Mouse (Mus musculus) forebrain, embryonic 11.5 days (tissue): ENCODE data around the gene Slc39a1. TPM values are rescaled to one million over a fixed set of nuclear protein-coding genes. Genes with fewer than 3 reads are reported as not detected.
"Not testable (repeated sequence)": the region's sequence is repeated elsewhere in the genome, so short reads cannot be mapped to it uniquely, and the experiment has no call there.

Experiments
- ATAC-seq: fragments of 200-750 bp; cut with Nextera tagmentation; replicated peaks from 2 replicates; pipeline ENCODE4 v1.8.0; 2017; ENCODE audit warnings: moderate TSS enrichment; ENCODE audit not compliant: low FRiP score
- DNase-seq: peaks from one replicate; pipeline ENCODE4 v3.0.0-alpha.2; 2017; ENCODE audit warnings: low spot score
- H3K27ac ChIP-seq: fragments of 300-500 bp; sonication (generic); 2 replicates; pipeline ENCODE4 v1.5.1; 2014; ENCODE audit warnings: low read depth, low read length
- H3K27me3 ChIP-seq: fragments of 300-500 bp; sonication (generic); 2 replicates; pipeline ENCODE4 v1.6.1; 2014; ENCODE audit warnings: mild to moderate bottlenecking, low read length, mixed read lengths; ENCODE audit not compliant: control insufficient read depth, insufficient read depth
- H3K36me3 ChIP-seq: fragments of 300-500 bp; sonication (generic); 2 replicates; pipeline ENCODE4 v1.6.1; 2014; ENCODE audit warnings: mild to moderate bottlenecking, low read length, moderate library complexity, mixed read lengths; ENCODE audit not compliant: control insufficient read depth, insufficient read depth
- H3K4me1 ChIP-seq: fragments of 300-500 bp; sonication (generic); replicated peaks from 2 replicates; pipeline ENCODE4 v1.6.1; 2014; ENCODE audit warnings: low read length, mixed read lengths; ENCODE audit not compliant: control insufficient read depth, insufficient read depth
- H3K4me2 ChIP-seq: fragments of 300-500 bp; sonication (generic); 2 replicates; pipeline ENCODE4 v1.6.1; 2014; ENCODE audit warnings: low read depth, mild to moderate bottlenecking, low read length, moderate library complexity, mixed read lengths; ENCODE audit not compliant: severe bottlenecking
- H3K4me3 ChIP-seq: fragments of 300-500 bp; sonication (generic); 2 replicates; pipeline ENCODE4 v1.5.1; 2014; ENCODE audit warnings: low read depth, low read length
- H3K9ac ChIP-seq: fragments of 300-500 bp; sonication (generic); 2 replicates; pipeline ENCODE4 v1.6.1; 2014; ENCODE audit warnings: low read length
- H3K9me3 ChIP-seq: fragments of 300-500 bp; sonication (generic); 2 replicates; pipeline ENCODE4 v1.6.1; 2016; ENCODE audit warnings: low read length, mixed read lengths; ENCODE audit not compliant: control insufficient read depth
- WGBS: fragments of 180-500 bp; shearing (Covaris S2); extraction: QIAGEN DNeasy Blood & Tissue Kit; methylation state at CpG from one replicate; pipeline ENCODE4 v1.1.7; 2014; 5-methylcytosine and 5-hydroxymethylcytosine counted together
- polyA plus RNA-seq: library from polyadenylated mRNA; unstranded; fragments of >200 nt; fragmentation: Nextera tagmentation; extraction: Ambion mirVana; gene quantifications from 2 replicates; pipeline ENCODE4 v1.2.1, GENCODE M21; 2014

Gene Slc39a1
- polyA plus RNA-seq, 1 experiment from 2014 or later, result 57.5 TPM

DNA sequence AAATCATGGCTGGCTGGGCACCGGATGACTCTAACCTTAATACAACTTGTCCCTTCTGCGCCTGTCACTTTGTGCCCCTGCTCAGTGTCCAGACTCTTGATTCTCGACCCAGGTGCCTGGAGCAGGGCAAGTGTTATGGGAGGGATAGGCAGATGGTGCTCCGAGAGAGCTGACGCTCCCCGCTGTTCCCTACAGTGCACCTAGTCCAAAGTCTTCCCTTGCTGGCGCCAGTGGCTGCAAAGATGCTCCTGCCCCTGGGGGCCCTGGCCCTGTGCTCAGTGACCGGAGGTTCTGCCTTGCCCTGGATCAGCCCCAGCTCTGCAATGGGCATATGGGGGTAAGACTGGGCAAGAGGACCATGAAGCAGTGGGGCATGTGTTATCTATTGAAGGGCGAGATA lies 29.8 kb downstream of the Slc39a1 start:
- no peaks in the 10 kb centered on the region for H3K27me3 ChIP-seq
- no peak overlapping the region for H3K4me2 ChIP-seq
- H3K4me3 ChIP-seq, result no peak overlapping the region
- 92% methylated on average over 9 of the region's 9 CpGs for WGBS
- DNase-seq (no peak), ATAC-seq (no peak)
- H3K27ac ChIP-seq, result no peak overlapping the region
- H3K36me3 ChIP-seq, result no peaks in the 10 kb centered on the region; the same call in 1 of the 2 replicates
- H3K4me1 ChIP-seq, result no peaks in the 10 kb centered on the region
- no peaks in the 10 kb centered on the region for H3K9me3 ChIP-seq
- no peak overlapping the region for H3K9ac ChIP-seq

DNA sequence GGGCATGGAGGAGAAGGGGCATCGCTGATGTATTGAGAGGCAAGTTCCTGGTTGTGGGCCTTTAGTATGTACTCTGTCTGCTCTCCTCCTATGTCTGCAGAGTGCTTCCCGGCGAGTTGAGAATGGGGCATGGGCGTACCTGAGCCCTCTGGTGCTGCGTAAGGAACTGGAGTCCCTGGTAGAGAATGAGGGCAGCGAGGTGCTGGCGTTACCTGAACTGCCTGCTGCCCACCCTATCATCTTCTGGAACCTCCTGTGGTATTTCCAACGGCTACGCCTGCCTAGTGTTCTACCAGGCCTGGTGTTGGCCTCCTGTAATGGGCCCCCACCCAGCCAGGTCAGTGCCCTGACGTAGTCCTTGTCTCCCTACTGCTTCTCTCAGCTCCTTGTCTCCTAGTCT lies 30.2 kb downstream of the Slc39a1 start:
- 95% methylated on average over 10 of the region's 10 CpGs for WGBS
- no peaks in the 10 kb centered on the region; the same call in 1 of the 2 replicates for H3K36me3 ChIP-seq
- no peaks in the 10 kb centered on the region for H3K4me1 ChIP-seq
- no peaks in the 10 kb centered on the region for H3K27me3 ChIP-seq
- H3K4me3 ChIP-seq, result no peak overlapping the region
- no peak overlapping the region for H3K27ac ChIP-seq
- H3K9ac ChIP-seq, result no peak overlapping the region
- no peak for ATAC-seq
- no peak for DNase-seq
- H3K9me3 ChIP-seq, result no peaks in the 10 kb centered on the region
- no peak overlapping the region for H3K4me2 ChIP-seq

DNA sequence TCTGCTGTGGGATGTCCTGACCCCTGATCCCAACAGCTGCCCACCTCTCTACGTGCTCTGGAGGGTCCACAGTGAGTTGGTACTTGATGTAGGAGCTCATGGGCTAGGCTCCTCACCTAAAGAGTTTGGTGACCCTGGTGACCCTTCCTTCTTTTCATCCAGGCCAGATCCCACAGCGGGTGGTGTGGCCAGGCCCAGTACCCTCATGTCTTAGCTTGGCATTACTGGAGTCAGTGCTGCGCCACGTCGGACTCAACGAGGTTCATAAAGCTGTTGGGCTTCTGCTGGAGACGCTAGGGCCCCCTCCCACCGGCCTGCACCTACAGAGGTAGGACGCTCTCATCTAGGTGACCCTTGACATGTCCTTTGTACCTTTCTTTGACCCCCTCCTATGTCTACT lies 31.2 kb downstream of the Slc39a1 start:
- Histone ChIP-seq H3K27me3 (no peaks in the 10 kb centered on the region), H3K4me2 (no peak overlapping the region), H3K4me1 (no peaks in the 10 kb centered on the region), H3K27ac (no peak overlapping the region), H3K36me3 (no peaks in the 10 kb centered on the region; the same call in 1 of the 2 replicates), H3K9ac (no peak overlapping the region), H3K4me3 (no peak overlapping the region), H3K9me3 (no peaks in the 10 kb centered on the region)
- WGBS, result 94% methylated on average over 9 of the region's 9 CpGs
- no peak for ATAC-seq
- DNase-seq, result no peak

DNA sequence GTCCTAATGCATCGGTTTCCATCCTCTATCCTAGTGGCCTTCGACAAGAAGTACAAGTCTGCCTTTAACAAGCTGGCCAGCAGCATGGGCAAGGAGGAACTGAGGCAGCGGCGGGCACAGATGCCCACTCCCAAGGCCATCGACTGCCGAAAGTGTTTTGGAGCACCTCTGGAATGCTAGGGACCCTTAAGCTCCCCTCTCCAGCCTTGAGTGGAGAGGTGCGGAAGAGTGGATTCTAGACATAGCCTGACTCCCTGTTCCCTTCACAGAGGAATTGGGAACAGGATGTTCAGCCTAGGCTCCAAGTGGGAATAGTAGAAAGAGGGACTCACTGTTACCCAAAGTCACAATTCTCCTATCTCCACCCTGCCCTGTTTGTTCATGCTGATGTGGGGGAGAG lies 31.8 kb downstream of the Slc39a1 start:
- WGBS, result 95% methylated on average over 7 of the region's 7 CpGs
- Histone ChIP-seq H3K9ac (no peak overlapping the region), H3K4me3 (no peak overlapping the region), H3K4me1 (no peaks in the 10 kb centered on the region), H3K27me3 (no peaks in the 10 kb centered on the region), H3K4me2 (no peak overlapping the region), H3K9me3 (no peaks in the 10 kb centered on the region), H3K36me3 (no peaks in the 10 kb centered on the region; the same call in 1 of the 2 replicates), H3K27ac (no peak overlapping the region)
- ATAC-seq (no peak), DNase-seq (no peak)

DNA sequence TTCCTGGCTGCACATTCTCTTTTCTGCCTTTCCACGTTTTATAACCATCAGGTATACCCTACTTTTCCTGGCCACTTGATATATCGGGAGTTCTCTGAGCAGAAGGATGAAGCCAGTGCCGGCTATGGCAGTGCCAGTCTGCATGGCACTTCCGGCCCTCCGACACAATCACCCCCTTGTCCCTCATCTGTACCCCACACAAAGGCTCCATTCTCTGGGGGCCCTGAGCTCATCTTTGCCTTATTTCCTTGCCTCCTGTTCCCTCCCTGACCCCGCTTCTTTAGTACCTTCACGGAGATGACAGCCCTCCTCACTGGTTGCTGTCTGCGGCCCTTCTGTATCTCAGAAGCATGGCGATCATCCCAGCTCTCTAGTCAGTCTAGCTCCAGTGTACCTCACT lies 32.7 kb downstream of the Slc39a1 start:
- no peaks in the 10 kb centered on the region for H3K4me1 ChIP-seq
- H3K36me3 ChIP-seq, result no peaks in the 10 kb centered on the region; the same call in 1 of the 2 replicates
- no peak overlapping the region for H3K27ac ChIP-seq
- H3K27me3 ChIP-seq, result no peaks in the 10 kb centered on the region
- DNase-seq (no peak), ATAC-seq (no peak)
- no peak overlapping the region for H3K4me3 ChIP-seq
- H3K4me2 ChIP-seq, result no peak overlapping the region
- 86% methylated on average over 9 of the region's 9 CpGs for WGBS
- no peak overlapping the region for H3K9ac ChIP-seq
- no peaks in the 10 kb centered on the region for H3K9me3 ChIP-seq

DNA sequence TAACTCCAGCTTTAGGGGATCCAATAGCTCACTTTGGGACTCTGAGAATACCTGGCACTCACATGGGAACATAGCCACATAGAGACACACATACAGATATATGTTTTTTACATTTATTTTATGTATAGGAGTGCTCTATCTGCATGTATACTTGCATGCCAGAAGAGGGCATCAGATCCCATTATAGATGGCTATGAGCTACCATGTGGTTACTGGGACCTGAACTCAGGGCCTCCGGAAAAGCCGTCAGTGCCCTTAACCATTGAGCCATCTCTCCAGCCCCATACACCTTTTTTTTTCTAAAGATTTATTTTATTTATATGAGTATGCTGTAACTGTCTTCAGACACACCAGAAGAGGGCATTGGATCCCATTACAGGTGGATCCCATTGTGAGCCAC lies 36.2 kb downstream of the Slc39a1 start:
- Histone ChIP-seq H3K27ac (no peak overlapping the region), H3K9me3 (no peaks in the 10 kb centered on the region), H3K4me2 (no peak overlapping the region), H3K9ac (no peak overlapping the region), H3K27me3 (no peaks in the 10 kb centered on the region), H3K4me1 (no peaks in the 10 kb centered on the region), H3K4me3 (no peak overlapping the region), H3K36me3 (no peaks in the 10 kb centered on the region; the same call in 1 of the 2 replicates)
- DNase-seq (no peak), ATAC-seq (no peak)
- WGBS, result 96% methylated on average over 2 of the region's 2 CpGs

DNA sequence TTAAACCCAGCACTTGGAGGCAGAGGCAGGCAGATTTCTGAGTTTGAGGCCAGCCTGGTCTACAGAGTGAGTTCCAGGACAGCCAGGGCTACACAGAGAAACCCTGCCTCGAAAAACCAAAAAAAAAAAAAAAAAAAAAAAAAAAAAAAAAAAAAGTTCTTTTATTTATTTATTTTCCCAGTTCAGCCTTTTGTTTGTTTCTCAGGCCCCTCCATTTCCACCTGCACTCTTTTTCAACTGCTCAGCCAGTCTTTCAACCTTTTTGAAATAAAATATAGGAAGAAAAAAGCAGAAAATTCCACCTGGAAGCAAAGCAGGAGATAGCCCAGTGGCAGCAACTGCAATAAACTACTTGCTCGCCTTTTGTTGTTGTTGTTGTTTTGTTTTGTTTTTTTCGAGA lies 41.4 kb downstream of the Slc39a1 start:
- H3K4me1 ChIP-seq, result not testable (repeated sequence)
- WGBS, result 79% methylated on average over 2 of the region's 3 CpGs

DNA sequence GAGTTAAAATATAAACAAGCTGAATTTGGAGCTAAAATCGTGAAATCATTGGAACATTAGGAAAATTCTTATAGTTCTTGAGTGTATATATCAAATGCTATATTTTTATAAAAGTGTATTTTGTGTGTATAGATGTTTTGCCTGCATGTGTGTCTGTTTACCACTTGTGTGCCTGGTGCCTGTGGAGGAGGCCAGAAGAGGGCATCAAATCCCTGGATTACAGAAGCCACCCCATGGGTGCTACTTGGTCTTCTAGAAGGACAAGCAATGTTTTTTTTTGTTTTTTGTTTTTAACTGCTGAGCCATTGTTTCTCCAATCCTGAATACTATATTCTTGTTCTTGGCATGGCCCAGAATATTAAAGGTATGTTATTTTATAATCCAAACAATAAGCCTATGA lies 42.6 kb downstream of the Slc39a1 start:
- no peaks in the 10 kb centered on the region; the same call in 1 of the 2 replicates for H3K4me1 ChIP-seq
- no peak overlapping the region for H3K9ac ChIP-seq
- no peaks in the 10 kb centered on the region for H3K36me3 ChIP-seq
- no peak for ATAC-seq
- H3K4me3 ChIP-seq, result no peak overlapping the region
- H3K9me3 ChIP-seq, result no peaks in the 10 kb centered on the region
- no peaks in the 10 kb centered on the region for H3K27me3 ChIP-seq
- H3K27ac ChIP-seq, result no peak overlapping the region
- H3K4me2 ChIP-seq, result no peak overlapping the region
- 91% methylated on average over 1 of the region's 1 CpGs for WGBS
- no peak for DNase-seq

More for the DNA sequence above, 41.4 kb downstream of the Slc39a1 start:
- DNase-seq, ATAC-seq, H3K9me3 ChIP-seq, H3K36me3 ChIP-seq, H3K4me3 ChIP-seq, H3K27me3 ChIP-seq, H3K4me2 ChIP-seq, H3K27ac ChIP-seq, H3K9ac ChIP-seq: not testable (repeated sequence)

DNA sequence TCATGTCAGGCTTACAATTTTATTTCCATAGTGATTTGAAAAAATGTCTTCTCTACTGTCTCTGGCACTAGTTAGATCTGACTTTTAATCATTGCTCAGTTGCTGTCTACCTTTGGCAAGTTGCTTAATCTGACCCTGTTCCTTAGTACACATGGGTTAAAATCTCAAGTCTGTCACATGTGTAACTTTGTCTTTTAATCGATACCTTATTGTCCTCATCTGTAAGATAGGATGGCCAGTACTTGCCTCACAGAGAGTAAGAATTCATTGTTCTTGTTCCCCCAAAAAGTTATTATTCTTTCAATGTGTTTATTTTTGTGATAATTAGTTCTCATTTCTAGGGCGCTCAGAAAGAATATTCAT lies 44.0 kb downstream of the Slc39a1 start:
- Histone ChIP-seq H3K4me1 (no peaks in the 10 kb centered on the region; the same call in 1 of the 2 replicates), H3K4me3 (peak overlapping the region; percentile 56), H3K36me3 (no peaks in the 10 kb centered on the region), H3K27ac (peak overlapping the region; percentile 91), H3K27me3 (no peaks in the 10 kb centered on the region), H3K9me3 (no peaks in the 10 kb centered on the region), H3K9ac (peak overlapping the region; percentile 81), H3K4me2 (peak overlapping the region; percentile 67)
- no peak for ATAC-seq
- no peak for DNase-seq
- 38% methylated on average over 2 of the region's 2 CpGs for WGBS
